Mouse (Mus musculus): Measurements from ENCODE around the gene Mcrip2.
"Not testable (repeated sequence)": the region's sequence is repeated elsewhere in the genome, so short reads cannot be mapped to it uniquely, and the experiment has no call there.

Mcrip2 gene

GRCm38 (mm10) chr17:25880913-25881641, 12.5 kb upstream of the Mcrip2 start:
- DNase-seq (ENCODE audit: low spot score) = no peak

GRCm38 (mm10) chr17:25880196-25880910, 11.8 kb upstream of the Mcrip2 start, which contains the start of gene Wfikkn1:
TSS of gene Wfikkn1 (minus strand) at chr17:25880858.
- no peak for DNase-seq (ENCODE audit: low spot score)

GRCm38 (mm10) chr17:25879750-25880149, 11.2 kb upstream of the Mcrip2 start:
- no peak for DNase-seq (ENCODE audit: low spot score)

GRCm38 (mm10) chr17:25879261-25879660, 10.7 kb upstream of the Mcrip2 start:
- DNase-seq (ENCODE audit: low spot score) = no peak

- DNase-seq (ENCODE audit: low spot score) = no peak
These were observed 10.1 kb upstream of the Mcrip2 start for GRCm38 (mm10) chr17:25878611-25879180.

- no peak for DNase-seq (ENCODE audit: low spot score)
These were observed 9.4 kb upstream of the Mcrip2 start for GRCm38 (mm10) chr17:25877741-25878610.

- no peak for DNase-seq (ENCODE audit: low spot score)
These were observed 8.5 kb upstream of the Mcrip2 start for GRCm38 (mm10) chr17:25877025-25877424.

GRCm38 (mm10) chr17:25876347-25876915, 7.9 kb upstream of the Mcrip2 start:
- no peak for DNase-seq (ENCODE audit: low spot score)

GRCm38 (mm10) chr17:25875171-25876136, 6.9 kb upstream of the Mcrip2 start:
- DNase-seq (ENCODE audit: low spot score) = peak; percentile 84

GRCm38 (mm10) chr17:25874721-25875170, 6.2 kb upstream of the Mcrip2 start, which contains the start of gene Mettl26:
TSS of gene Mettl26 (plus strand) at chr17:25875074.
- DNase-seq (ENCODE audit: low spot score) = peak; percentile 91

- no peak for DNase-seq (ENCODE audit: low spot score)
These were observed 5.7 kb upstream of the Mcrip2 start for GRCm38 (mm10) chr17:25874148-25874720.

- no peak for DNase-seq (ENCODE audit: low spot score)
These were observed 5.0 kb upstream of the Mcrip2 start for GRCm38 (mm10) chr17:25873405-25874147.

- no peak for DNase-seq (ENCODE audit: low spot score)
These were observed 4.1 kb upstream of the Mcrip2 start for GRCm38 (mm10) chr17:25872676-25873075.

GRCm38 (mm10) chr17:25871566-25871965, 3.0 kb upstream of the Mcrip2 start:
- DNase-seq (ENCODE audit: low spot score) = not testable (repeated sequence)

GRCm38 (mm10) chr17:25869954-25870353, 1.4 kb upstream of the Mcrip2 start:
- DNase-seq (ENCODE audit: low spot score) = no peak

GRCm38 (mm10) chr17:25869498-25869897, 934 bp upstream of the Mcrip2 start:
- DNase-seq (ENCODE audit: low spot score) = no peak

GRCm38 (mm10) chr17:25867836-25868600, 546 bp downstream of the Mcrip2 start:
- no peak for DNase-seq (ENCODE audit: low spot score)

GRCm38 (mm10) chr17:25867509-25867835, 1.1 kb downstream of the Mcrip2 start:
- peak; percentile 49 for DNase-seq (ENCODE audit: low spot score)

- DNase-seq (ENCODE audit: low spot score) = no peak
These were observed 2.4 kb downstream of the Mcrip2 start for GRCm38 (mm10) chr17:25866172-25866571.

Measured in T-cell, adult 2 months (primary cell).